Mouse (Mus musculus) CH12.LX (cell line): ENCODE measurements at regions not wholly inside any gene's neighbourhood (a gene's known extent, or its start where the extent isn't known, plus 50 kb on each side); places are given as distances from the start of the nearest gene placed in this dataset.

ENCODE experiments used
- DNase-seq: peaks from one replicate; pipeline ENCODE4 v3.0.0-alpha.2; 2013; ENCODE audit errors: extremely low read depth
- H3K27ac ChIP-seq: 2 replicates; pipeline ENCODE4 v1.5.1; 2012; ENCODE audit warnings: low read depth, mild to moderate bottlenecking, control low read depth, moderate library complexity; ENCODE audit not compliant: insufficient read depth
- H3K27me3 ChIP-seq: replicated peaks from 2 replicates; pipeline ENCODE3; 2012; ENCODE audit warnings: inconsistent platforms
- H3K36me3 ChIP-seq, 2 experiments: replicated peaks in 1 of 2; 2 replicates each; pipeline versions ENCODE3 to v1.6.1; 2012; ENCODE audit warnings: inconsistent platforms in 1 of 2, low read length in 1 of 2, mild to moderate bottlenecking in 1 of 2, mixed read lengths in 1 of 2, moderate library complexity in 1 of 2; ENCODE audit not compliant: control insufficient read depth in 1 of 2, insufficient read depth in 1 of 2
- H3K4me1 ChIP-seq, 2 experiments: 2 replicates each; pipeline ENCODE4 v1.6.1; 2012; ENCODE audit warnings: inconsistent platforms in 1 of 2, moderate library complexity in 1 of 2; ENCODE audit not compliant: insufficient read depth in 2 of 2, control insufficient read depth in 1 of 2
- H3K4me2 ChIP-seq: 2 replicates; pipeline ENCODE4 v1.6.1; 2012; ENCODE audit warnings: low read depth, mild to moderate bottlenecking, control low read depth; ENCODE audit not compliant: poor library complexity, insufficient read depth, severe bottlenecking
- H3K4me3 ChIP-seq, 3 experiments: fragments of 150-350 bp in 1 of 3; sonication (generic) in 1 of 3; replicated peaks in 1 of 3; 2 replicates each; pipeline versions ENCODE3 to v1.5.1; 2011 to 2012; ENCODE audit warnings: low read depth in 2 of 3, low read length in 2 of 3, mild to moderate bottlenecking in 2 of 3, moderate library complexity in 2 of 3, control low read depth in 1 of 3, improper control_type of control experiment in 1 of 3, inconsistent platforms in 1 of 3, mixed read lengths in 1 of 3; ENCODE audit not compliant: poor library complexity in 1 of 3
- H3K79me2 ChIP-seq: replicated peaks from 2 replicates; pipeline ENCODE4 v1.6.1; 2012; ENCODE audit warnings: mild to moderate bottlenecking, moderate library complexity; ENCODE audit not compliant: control insufficient read depth, poor library complexity, insufficient read depth, severe bottlenecking; ENCODE audit errors: extremely low read depth
- H3K9ac ChIP-seq: 2 replicates; pipeline ENCODE4 v1.6.1; 2012; ENCODE audit warnings: low read depth, mild to moderate bottlenecking, control low read depth, moderate library complexity; ENCODE audit not compliant: insufficient read depth
- H3K9me3 ChIP-seq: replicated peaks from 2 replicates; pipeline ENCODE3; 2012; ENCODE audit warnings: low read length, inconsistent platforms, mixed read lengths
- BHLHE40 ChIP-seq: IDR thresholded peaks from 2 replicates; pipeline ENCODE4 v1.6.1; 2011; ENCODE audit warnings: mild to moderate bottlenecking, low read depth, low read length, improper control_type of control experiment
- CHD2 ChIP-seq: IDR thresholded peaks from 2 replicates; pipeline ENCODE4 v1.6.1; 2011; ENCODE audit warnings: low read length, improper control_type of control experiment
- CTCF ChIP-seq, 2 experiments: IDR thresholded peaks in 1 of 2; conservative IDR thresholded peaks in 1 of 2; 2 replicates each; pipeline ENCODE4 v1.5.1; 2011 to 2012; ENCODE audit warnings: low read depth in 2 of 2, low read length in 2 of 2, improper control_type of control experiment in 1 of 2, inconsistent platforms in 1 of 2, mild to moderate bottlenecking in 1 of 2, moderate library complexity in 1 of 2
- ELF1 ChIP-seq: IDR thresholded peaks from 2 replicates; pipeline ENCODE4 v1.6.1; 2014; ENCODE audit warnings: low read depth, mild to moderate bottlenecking, inconsistent platforms, low read length, improper control_type of control experiment
- ETS1 ChIP-seq: conservative IDR thresholded peaks from 2 replicates; pipeline ENCODE4 v1.6.1; 2012; ENCODE audit warnings: low read depth, mild to moderate bottlenecking, inconsistent platforms, low read length, improper control_type of control experiment, moderate library complexity
- GABPA ChIP-seq: IDR thresholded peaks from 2 replicates; pipeline ENCODE4 v1.6.1; 2012; ENCODE audit warnings: low read depth, low read length, improper control_type of control experiment, inconsistent platforms; ENCODE audit not compliant: insufficient replicate concordance
- JUN ChIP-seq: IDR thresholded peaks from 2 replicates; pipeline ENCODE4 v1.6.1; 2011; ENCODE audit warnings: low read depth, mild to moderate bottlenecking, low read length, improper control_type of control experiment, moderate library complexity; ENCODE audit not compliant: insufficient read depth
- JUND ChIP-seq: conservative IDR thresholded peaks from 2 replicates; pipeline ENCODE4 v1.6.1; 2011; ENCODE audit warnings: low read depth, low read length, improper control_type of control experiment
- KAT2A ChIP-seq: IDR thresholded peaks from 2 replicates; pipeline ENCODE4 v1.6.1; 2012; ENCODE audit warnings: low read length, improper control_type of control experiment, inconsistent platforms; ENCODE audit not compliant: insufficient replicate concordance
- MAX ChIP-seq: IDR thresholded peaks from 2 replicates; pipeline ENCODE4 v1.6.1; 2011; ENCODE audit warnings: low read length, improper control_type of control experiment
- MAZ ChIP-seq: IDR thresholded peaks from 2 replicates; pipeline ENCODE4 v1.6.1; 2012; ENCODE audit warnings: low read depth, mild to moderate bottlenecking, inconsistent platforms, low read length, improper control_type of control experiment, moderate library complexity
- MEF2A ChIP-seq: IDR thresholded peaks from 2 replicates; pipeline ENCODE4 v1.6.1; 2014; ENCODE audit warnings: low read depth, mild to moderate bottlenecking, inconsistent platforms, low read length, improper control_type of control experiment, borderline replicate concordance
- MYC ChIP-seq: IDR thresholded peaks from 2 replicates; pipeline ENCODE4 v1.6.1; 2011; ENCODE audit warnings: low read depth, mild to moderate bottlenecking, improper control_type of control experiment, low read length
- NELFE ChIP-seq: IDR thresholded peaks from 2 replicates; pipeline ENCODE4 v1.6.1; 2011; ENCODE audit warnings: low read depth, low read length, improper control_type of control experiment
- PAX5 ChIP-seq: IDR thresholded peaks from 2 replicates; pipeline ENCODE4 v1.6.1; 2012; ENCODE audit warnings: low read length, inconsistent platforms, mixed read lengths
- POLR2A ChIP-seq: IDR thresholded peaks from 2 replicates; pipeline ENCODE4 v1.6.1; 2011; ENCODE audit warnings: low read depth, mild to moderate bottlenecking, improper control_type of control experiment, low read length
- RAD21 ChIP-seq: IDR thresholded peaks from 2 replicates; pipeline ENCODE4 v1.6.1; 2011; ENCODE audit warnings: low read depth, mild to moderate bottlenecking, low read length, improper control_type of control experiment, moderate library complexity
- RCOR1 ChIP-seq: conservative IDR thresholded peaks from 2 replicates; pipeline ENCODE4 v1.6.1; 2012; ENCODE audit warnings: low read depth, mild to moderate bottlenecking, inconsistent platforms, low read length, improper control_type of control experiment
- SIN3A ChIP-seq: IDR thresholded peaks from 2 replicates; pipeline ENCODE4 v1.6.1; 2012; ENCODE audit warnings: low read length, improper control_type of control experiment, inconsistent platforms
- TCF12 ChIP-seq: IDR thresholded peaks from 2 replicates; pipeline ENCODE4 v1.6.1; 2014; ENCODE audit warnings: low read depth, mild to moderate bottlenecking, inconsistent platforms, low read length, improper control_type of control experiment
- UBTF ChIP-seq: IDR thresholded peaks from 2 replicates; pipeline ENCODE4 v1.6.1; 2012; ENCODE audit warnings: low read depth, mild to moderate bottlenecking, inconsistent platforms, low read length, improper control_type of control experiment, moderate library complexity
- USF1 ChIP-seq: IDR thresholded peaks from 2 replicates; pipeline ENCODE4 v1.6.1; 2014; ENCODE audit warnings: low read depth, mild to moderate bottlenecking, inconsistent platforms, low read length, improper control_type of control experiment
- ZMIZ1 ChIP-seq: IDR thresholded peaks from 2 replicates; pipeline ENCODE4 v1.6.1; 2012; ENCODE audit warnings: low read depth, mild to moderate bottlenecking, inconsistent platforms, low read length, improper control_type of control experiment
- ZNF384 ChIP-seq: IDR thresholded peaks from 2 replicates; pipeline ENCODE4 v1.6.1; 2012; ENCODE audit warnings: low read depth, low read length, improper control_type of control experiment, inconsistent platforms
- dilution Hi-C: fragments of 300-500 bp; cut with MboI; formaldehyde crosslinking; loops from 2 replicates; pipeline ENCODE4 v1.14.3; 2020; ENCODE audit warnings: low sequenced_read_pairs; ENCODE audit not compliant: extremely low pct_unique_long_range_greater_than_20kb, extremely low pct_ligation_motif_present
- in situ Hi-C: fragments of 300-500 bp; cut with MboI; formaldehyde crosslinking; loops from 3 replicates; pipeline ENCODE4 v1.14.3; 2019; ENCODE audit warnings: low sequenced_read_pairs, low pct_ligation_motif_present, low pct_unique_long_range_greater_than_20kb, mixed read lengths

- Histone ChIP-seq H3K27me3 (peaks cover 17% of the 10 kb centered on the region), H3K79me2 (no peaks in the 10 kb centered on the region), H3K9ac (no peak overlapping the region), H3K4me3 (no peak overlapping the region), H3K4me2 (no peak overlapping the region), H3K27ac (no peak overlapping the region), H3K4me1 (no peaks in the 10 kb centered on the region), H3K36me3 (no peaks in the 10 kb centered on the region), H3K9me3 (peaks cover 6% of the 10 kb centered on the region)
- in situ Hi-C loops (no loop called here), dilution Hi-C loops (no loop called here)
- TF ChIP-seq CTCF (conservative IDR thresholded peaks at IDR 0.05 in 1 of 2, IDR thresholded peaks at IDR 0.05 in 1 of 2; ENCODE audit: low read depth in 2 of 2, low read length in 2 of 2) = no peak
- TF ChIP-seq UBTF = no peak
- TF ChIP-seq MEF2A = no peak
- TF ChIP-seq BHLHE40 = no peak
- no peak for TF ChIP-seq CHD2
- no peak for TF ChIP-seq MAZ
- no peak for TF ChIP-seq POLR2A
- no peak for TF ChIP-seq TCF12
- no peak for TF ChIP-seq ZNF384
- no peak for TF ChIP-seq JUN
- TF ChIP-seq MAX = no peak
- no peak for TF ChIP-seq RCOR1
- no peak for TF ChIP-seq SIN3A
- TF ChIP-seq MYC = no peak
- TF ChIP-seq RAD21 = no peak
- TF ChIP-seq USF1 = no peak
- no peak for DNase-seq
Observed at GRCm38 (mm10) chr14:71217041-71217440, 617.4 kb upstream of the Fam160b2 start.

GRCm38 (mm10) chr14:71211359-71211978 is 611.8 kb upstream of the Fam160b2 start:
- H3K4me2 ChIP-seq = no peak overlapping the region
- H3K79me2 ChIP-seq = no peaks in the 10 kb centered on the region
- H3K9ac ChIP-seq = no peak overlapping the region

More at GRCm38 (mm10) chr14:71211359-71211978, 611.8 kb upstream of the Fam160b2 start:
- Histone ChIP-seq H3K4me3 (no peak overlapping the region), H3K36me3 (no peaks in the 10 kb centered on the region), H3K27ac (no peak overlapping the region), H3K4me1 (no peaks in the 10 kb centered on the region), H3K27me3 (peaks cover 30% of the 10 kb centered on the region), H3K9me3 (no peaks in the 10 kb centered on the region)
- TF ChIP-seq BHLHE40 = no peak
- TF ChIP-seq KAT2A = no peak
- TF ChIP-seq UBTF = no peak
- no peak for TF ChIP-seq JUND
- no peak for TF ChIP-seq ELF1
- TF ChIP-seq MYC = no peak
- no peak for TF ChIP-seq PAX5
- no peak for TF ChIP-seq TCF12
- TF ChIP-seq ETS1 = no peak
- TF ChIP-seq GABPA = no peak
- TF ChIP-seq NELFE = no peak
- no peak for TF ChIP-seq ZMIZ1
- dilution Hi-C loops (no loop called here), in situ Hi-C loops (no loop called here)
- no peak for DNase-seq
